Mouse (Mus musculus) G1E (cell line): Measurements from ENCODE around the gene Mrpl54. TPM values are rescaled to one million over a fixed set of nuclear protein-coding genes. Genes with fewer than 3 reads are reported as not detected.

Experiments used
- ATAC-seq: 2 replicates; pipeline ENCODE4 v1.8.0; 2016; ENCODE audit warnings: mild to moderate bottlenecking; ENCODE audit not compliant: insufficient number of reproducible peaks, poor library complexity, low FRiP score, severe bottlenecking; ENCODE audit errors: extremely low read depth
- DNase-seq: peaks from one replicate; pipeline ENCODE4 v3.0.0; 2012; ENCODE audit warnings: low spot score
- H3K27me3 ChIP-seq: 2 replicates; pipeline ENCODE4 v1.6.1; 2012; ENCODE audit warnings: mild to moderate bottlenecking, low read length, inconsistent platforms; ENCODE audit not compliant: insufficient read depth
- H3K36me3 ChIP-seq: replicated peaks from 2 replicates; pipeline ENCODE3; 2012; ENCODE audit warnings: mild to moderate bottlenecking, inconsistent platforms
- H3K4me1 ChIP-seq: 2 replicates; pipeline ENCODE4 v1.6.1; 2012; ENCODE audit warnings: low read depth, low read length, inconsistent platforms, mixed read lengths; ENCODE audit not compliant: insufficient read depth
- H3K4me3 ChIP-seq: 2 replicates; pipeline ENCODE4 v1.5.1; 2012; ENCODE audit warnings: low read depth, mild to moderate bottlenecking, inconsistent platforms, low read length, moderate library complexity, mixed read lengths
- H3K9me3 ChIP-seq: replicated peaks from 2 replicates; pipeline ENCODE4 v1.6.1; 2012; ENCODE audit warnings: inconsistent platforms
- CTCF ChIP-seq: IDR thresholded peaks from 2 replicates; pipeline ENCODE4 v1.5.1; 2012; ENCODE audit warnings: low read depth, low read length, inconsistent platforms, mixed read lengths
- GATA1 ChIP-seq: IDR thresholded peaks from 2 replicates; pipeline ENCODE4 v1.6.1; 2012; ENCODE audit warnings: borderline replicate concordance, low read length, inconsistent platforms, mixed read lengths
- GATA2 ChIP-seq: IDR thresholded peaks from 2 replicates; pipeline ENCODE4 v1.6.1; 2012; ENCODE audit warnings: low read depth, low read length, inconsistent platforms, borderline replicate concordance
- POLR2AphosphoS5 ChIP-seq: IDR thresholded peaks from 2 replicates; pipeline ENCODE4 v1.6.1; 2012; ENCODE audit warnings: low read depth, low read length, inconsistent platforms; ENCODE audit not compliant: insufficient replicate concordance
- TAL1 ChIP-seq: conservative IDR thresholded peaks from 2 replicates; pipeline ENCODE4 v1.6.1; 2012; ENCODE audit warnings: low read depth, low read length, inconsistent platforms, mixed read lengths
- polyA plus RNA-seq: library from polyadenylated mRNA; stranded (reverse); fragments of >175 nt; gene quantifications from 2 replicates; pipeline ENCODE4 v1.2.3, GENCODE M21; 2012
- total RNA-seq, 2 experiments: library from RNA; stranded (forward) in 1 of 2; stranded (reverse) in 1 of 2; fragments of 200-1000 nt in 1 of 2; fragments of >200 nt in 1 of 2; fragmentation: Nextera tagmentation in 1 of 2; gene quantifications; 2 replicates each; pipeline ENCODE4 v1.2.3; 2014 to 2017

The Mrpl54 gene
- total and polyA plus RNA-seq, 3 experiments, result 75.6 to 612 (median 186) TPM

DNA sequence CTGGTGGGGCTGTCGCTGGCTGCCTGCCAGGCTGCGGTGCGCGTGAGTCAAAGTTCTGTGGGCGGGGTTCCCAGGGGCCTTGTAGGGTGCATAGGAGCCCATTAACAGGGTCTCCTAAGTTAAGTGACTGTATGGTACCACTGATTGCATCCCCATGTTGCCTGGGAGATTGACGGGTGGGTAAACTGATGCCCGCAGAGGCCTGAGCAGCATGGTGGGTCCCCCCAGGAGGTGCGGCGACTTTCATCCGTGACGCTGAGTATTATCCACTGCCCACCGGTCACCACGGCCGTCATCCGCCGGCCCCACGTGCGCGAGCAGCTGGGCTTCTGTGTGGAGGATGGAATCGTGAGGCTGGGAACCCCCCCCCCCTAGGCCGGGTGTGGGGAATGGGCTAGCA is 5.6 kb upstream of the Mrpl54 start:
- Histone ChIP-seq H3K4me3 (no peak overlapping the region; the same call in 1 of the 2 replicates), H3K9me3 (0 out of 2 replicates have a peak, but pooled peaks cover 2% of the 10 kb centered on the region), H3K36me3 (peaks cover 56% of the 10 kb centered on the region), H3K4me1 (peaks cover 30% of the 10 kb centered on the region), H3K27me3 (peaks cover 4% of the 10 kb centered on the region; the same call in 1 of the 2 replicates)
- no peak for DNase-seq
- TF ChIP-seq TAL1 (no peak), GATA1 (no peak), CTCF (no peak), GATA2 (no peak), POLR2AphosphoS5 (no peak)
- ATAC-seq, result no peak

DNA sequence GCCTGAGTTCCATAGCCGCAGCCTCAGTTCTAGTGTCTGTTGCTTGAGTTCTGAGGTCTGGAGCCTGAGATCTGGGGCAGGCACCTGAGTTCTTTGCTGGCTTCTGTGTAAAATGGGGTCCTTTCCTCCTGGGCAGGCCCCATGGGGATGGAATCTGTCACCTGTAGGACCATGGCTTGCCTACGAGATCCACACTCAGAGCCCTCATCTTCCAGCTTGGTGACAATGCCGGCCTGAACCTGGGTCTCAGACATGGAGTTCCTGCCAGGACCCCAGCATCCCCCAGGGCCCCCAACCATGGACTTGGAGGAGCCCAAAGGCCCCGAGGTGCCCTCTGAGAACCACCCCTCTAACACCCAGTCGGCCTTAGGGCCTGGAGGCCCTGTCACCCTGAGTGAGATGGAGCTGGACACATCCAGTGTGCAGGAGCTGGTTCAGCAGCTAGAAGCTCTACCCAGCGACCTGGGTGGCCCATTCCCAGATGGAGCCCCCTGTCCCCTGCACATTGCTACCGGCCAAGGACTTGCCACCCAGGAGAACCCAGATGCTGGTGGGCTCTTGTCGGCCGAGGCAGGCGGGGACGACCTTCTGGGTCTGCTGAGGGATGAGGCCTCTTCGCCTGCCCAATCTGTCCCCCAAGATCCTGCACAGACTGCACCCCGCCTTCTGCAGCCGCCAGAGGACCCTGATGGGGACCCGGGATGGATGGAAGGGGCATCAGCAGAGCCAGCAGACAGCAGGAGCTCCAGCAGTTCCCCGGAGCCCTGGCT is 2.1 kb upstream of the Mrpl54 start:
- no peaks in the 10 kb centered on the region for H3K27me3 ChIP-seq
- peaks cover 51% of the 10 kb centered on the region for H3K4me1 ChIP-seq
- TF ChIP-seq POLR2AphosphoS5 (no peak), TAL1 (no peak), GATA1 (no peak), GATA2 (no peak), CTCF (no peak)
- H3K9me3 ChIP-seq, result no peaks in the 10 kb centered on the region
- peaks cover 69% of the 10 kb centered on the region for H3K36me3 ChIP-seq
- H3K4me3 ChIP-seq, result peak overlapping the region; percentile 87
- no peak for DNase-seq
- ATAC-seq, result no peak

DNA sequence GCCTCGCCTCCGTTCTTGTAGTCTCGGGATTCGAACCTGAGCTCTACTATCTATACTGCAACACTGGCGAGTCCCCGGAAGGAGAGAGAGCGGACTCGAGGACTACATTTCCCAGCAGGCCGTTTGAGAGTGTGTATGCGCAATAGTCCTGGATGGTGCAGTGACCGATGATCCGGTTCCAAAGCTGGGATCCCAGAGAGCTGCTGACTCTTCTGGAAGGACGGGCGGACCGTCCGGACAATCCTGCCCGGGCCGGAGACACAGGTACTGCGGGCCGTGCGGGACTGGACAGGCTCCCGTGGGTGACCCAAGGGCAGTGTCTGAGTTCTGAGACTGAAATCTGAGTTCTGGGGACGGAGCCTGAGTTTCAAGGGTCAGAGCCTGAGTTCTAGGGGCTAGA is 1.3 kb upstream of the Mrpl54 start:
- ATAC-seq (peak; percentile 52; the same call in 1 of the 2 replicates), DNase-seq (peak; percentile 84)
- Histone ChIP-seq H3K4me3 (peak overlapping the region; percentile 87), H3K27me3 (no peaks in the 10 kb centered on the region), H3K4me1 (peaks cover 58% of the 10 kb centered on the region), H3K36me3 (peaks cover 69% of the 10 kb centered on the region), H3K9me3 (no peaks in the 10 kb centered on the region)
- TF ChIP-seq GATA1, result no peak
- no peak for TF ChIP-seq TAL1
- TF ChIP-seq GATA2, result no peak
- TF ChIP-seq CTCF, result no peak
- no peak for TF ChIP-seq POLR2AphosphoS5

DNA sequence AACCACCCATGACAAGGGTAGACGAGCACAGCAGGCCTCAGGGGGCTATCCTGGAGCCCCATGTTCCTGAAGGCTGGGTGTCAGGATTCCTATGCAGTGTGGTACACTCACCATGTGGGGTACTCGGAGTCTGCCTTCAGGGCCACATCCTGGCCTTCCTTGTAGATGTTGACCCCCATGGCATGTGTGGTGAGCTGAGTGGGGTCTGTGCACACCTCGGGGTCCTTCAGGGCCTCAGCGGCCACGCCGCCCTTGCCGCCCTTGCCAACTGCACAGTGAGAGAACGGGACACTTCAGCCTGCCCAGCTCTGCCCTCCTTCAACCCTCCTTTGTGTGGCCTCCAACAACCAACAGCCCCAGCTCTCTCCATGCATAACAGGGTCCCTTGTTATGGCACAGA is 1.2 kb downstream of the Mrpl54 start:
- peaks cover 55% of the 10 kb centered on the region for H3K4me1 ChIP-seq
- peaks cover 4% of the 10 kb centered on the region for H3K9me3 ChIP-seq
- ATAC-seq, result no peak
- peak overlapping the region; percentile 72 for H3K4me3 ChIP-seq
- peaks cover 69% of the 10 kb centered on the region for H3K36me3 ChIP-seq
- TF ChIP-seq GATA1, result no peak
- H3K27me3 ChIP-seq, result no peaks in the 10 kb centered on the region; the same call in 1 of the 2 replicates
- DNase-seq, result no peak

DNA sequence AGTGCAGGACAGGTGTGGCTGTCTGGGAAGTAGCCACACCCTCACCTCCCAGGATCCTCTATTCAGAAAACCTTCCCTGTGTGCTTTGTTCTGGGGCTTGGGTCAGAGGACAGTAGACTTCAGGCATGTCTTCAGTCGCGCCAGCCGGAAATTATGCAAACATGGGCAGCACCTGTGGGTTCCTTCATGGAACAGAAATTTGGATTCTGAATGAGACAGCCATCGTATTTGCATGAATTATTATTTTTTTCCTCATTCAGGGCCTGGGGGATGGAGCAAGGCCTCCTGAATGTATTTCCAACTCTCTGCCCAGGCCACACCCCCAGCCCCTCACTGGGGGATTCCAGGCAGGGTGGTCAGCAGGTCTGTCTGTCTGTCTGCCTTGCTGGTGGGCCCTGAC is 5.7 kb downstream of the Mrpl54 start:
- peaks cover 33% of the 10 kb centered on the region for H3K27me3 ChIP-seq
- TF ChIP-seq TAL1 (no peak), POLR2AphosphoS5 (no peak), CTCF (no peak), GATA1 (no peak), GATA2 (no peak)
- H3K4me1 ChIP-seq, result peaks cover 29% of the 10 kb centered on the region
- H3K36me3 ChIP-seq, result peaks cover 55% of the 10 kb centered on the region
- ATAC-seq (no peak), DNase-seq (no peak)
- no peak overlapping the region for H3K4me3 ChIP-seq
- peaks cover 5% of the 10 kb centered on the region for H3K9me3 ChIP-seq

DNA sequence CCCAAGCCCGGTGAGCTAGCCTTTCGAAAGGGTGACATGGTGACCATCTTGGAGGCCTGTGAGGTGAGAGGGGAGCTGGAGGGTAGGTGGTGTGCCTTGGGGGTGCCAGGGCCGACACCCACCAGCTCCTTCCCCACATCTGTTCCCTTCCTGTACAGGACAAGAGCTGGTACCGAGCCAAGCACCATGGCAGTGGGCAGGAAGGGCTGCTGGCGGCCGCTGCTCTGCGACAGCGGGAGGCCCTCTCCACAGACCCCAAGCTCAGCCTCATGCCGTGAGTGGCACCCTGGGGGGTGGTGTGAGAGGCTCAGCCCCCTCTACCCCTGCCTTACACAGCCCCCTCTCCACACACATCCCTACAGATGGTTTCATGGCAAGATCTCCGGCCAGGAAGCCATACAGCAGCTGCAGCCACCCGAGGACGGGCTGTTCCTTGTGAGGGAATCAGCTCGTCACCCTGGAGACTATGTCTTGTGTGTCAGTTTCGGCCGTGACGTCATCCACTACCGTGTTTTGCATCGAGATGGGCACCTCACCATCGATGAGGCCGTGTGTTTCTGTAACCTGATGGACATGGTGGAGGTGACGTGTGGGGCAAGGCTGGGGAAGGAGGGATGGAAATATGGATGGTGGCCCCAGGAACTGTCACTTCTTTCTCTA is 7.4 kb downstream of the Mrpl54 start:
- H3K4me3 ChIP-seq, result no peak overlapping the region
- no peak for ATAC-seq

More for the DNA sequence above, 7.4 kb downstream of the Mrpl54 start:
- H3K4me1 ChIP-seq, result peaks cover 13% of the 10 kb centered on the region
- no peak for DNase-seq
- peaks cover 40% of the 10 kb centered on the region for H3K36me3 ChIP-seq
- TF ChIP-seq CTCF (no peak), GATA2 (no peak), TAL1 (no peak), POLR2AphosphoS5 (no peak), GATA1 (no peak)
- H3K27me3 ChIP-seq, result peaks cover 41% of the 10 kb centered on the region
- H3K9me3 ChIP-seq, result peaks cover 5% of the 10 kb centered on the region
